Mouse (Mus musculus) frontal cortex, postnatal 36 days (tissue): ENCODE results near the gene Cdc14a.
A peak's percentile ranks its signal among the peaks of the same experiment; 100 is the strongest.

Experiments used
- DNase-seq, 2 experiments: peaks; one replicate each; pipeline ENCODE4 v3.0.0; 2022; ENCODE audit warnings: low spot score in 2 of 2

Gene Cdc14a

DNA sequence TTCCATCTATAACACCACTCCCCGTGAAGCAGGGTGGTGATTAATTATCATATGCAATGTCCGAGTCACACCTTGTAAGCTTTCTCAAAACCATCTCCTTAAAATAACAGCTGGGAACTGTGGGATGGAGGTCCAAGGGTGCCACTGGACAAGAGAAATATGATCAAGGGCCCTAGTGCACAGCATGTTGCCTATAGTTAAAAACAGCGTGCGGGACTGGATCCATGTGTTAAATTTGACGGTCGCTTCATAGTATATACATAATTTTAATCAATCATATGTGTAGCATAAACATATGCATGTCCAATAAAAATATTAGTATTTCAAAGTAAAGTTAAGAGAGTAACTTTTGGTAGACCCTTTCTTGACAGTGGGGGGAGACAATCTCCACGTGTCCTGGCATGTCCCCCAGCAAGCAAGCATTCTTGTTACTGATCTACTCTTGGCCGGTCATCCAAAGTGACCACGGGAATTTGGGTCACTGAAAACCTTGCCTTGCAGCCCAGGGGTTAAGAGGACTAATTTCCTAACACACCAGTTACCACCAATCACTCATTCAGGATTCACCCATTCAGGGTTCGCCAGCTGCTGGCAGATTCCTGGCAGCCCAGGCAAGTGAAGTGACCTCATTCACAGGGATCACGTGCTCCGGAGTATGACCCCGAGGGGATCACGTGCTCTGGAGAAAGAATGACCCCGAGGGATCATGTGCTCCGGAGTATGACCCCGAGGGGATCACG is 94.6 kb downstream of the Cdc14a start:
- no peak for DNase-seq

DNA sequence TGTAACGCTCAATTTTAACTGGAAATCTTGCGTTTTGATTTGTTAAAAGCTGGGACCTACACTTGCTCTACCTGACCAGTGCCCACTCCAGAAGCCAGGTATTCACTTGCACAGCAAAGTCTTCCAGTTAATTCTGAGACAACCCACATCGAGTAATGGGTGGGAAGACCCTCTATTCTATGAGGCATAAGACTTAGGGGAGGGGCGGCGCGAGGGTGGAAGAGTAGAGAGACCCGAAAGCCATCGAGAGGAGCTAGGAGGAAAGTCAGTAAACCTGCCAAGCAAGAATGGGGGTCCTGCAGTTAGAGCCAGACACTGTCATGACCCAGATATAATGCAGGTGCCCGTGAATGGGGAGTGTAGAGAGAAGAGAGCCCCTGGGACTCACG is 96.2 kb downstream of the Cdc14a start:
- no peak for DNase-seq

DNA sequence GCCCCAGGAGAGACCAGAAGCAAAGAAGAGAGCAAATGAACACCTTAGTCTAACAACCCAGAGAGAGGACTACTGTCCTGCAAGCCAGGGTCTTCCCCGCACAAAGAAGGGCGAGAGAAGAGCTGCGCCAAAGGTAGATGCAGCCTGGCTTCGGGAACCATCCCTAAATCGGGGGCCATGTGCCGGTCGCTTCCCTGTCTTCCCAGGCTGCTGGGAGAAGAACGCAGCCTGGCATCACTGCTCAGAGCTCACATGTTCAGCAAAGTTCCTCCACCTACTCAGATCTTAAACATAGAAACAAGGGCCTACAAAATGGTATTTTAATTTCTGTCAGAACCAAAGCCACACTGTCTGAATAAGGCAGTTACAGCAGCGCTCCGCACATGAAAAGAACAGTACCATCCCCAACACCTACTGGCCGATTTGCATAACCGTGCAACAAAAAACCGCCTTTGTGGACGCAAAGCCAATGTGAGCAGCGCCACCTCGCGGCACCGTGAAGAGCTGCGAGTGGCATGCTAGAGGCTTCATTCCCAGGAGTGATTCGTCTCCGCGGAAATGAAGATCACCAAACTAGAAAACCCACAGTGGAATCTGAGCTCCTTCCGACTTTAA is 96.7 kb downstream of the Cdc14a start:
- DNase-seq, result peak; percentile 88 to 95

DNA sequence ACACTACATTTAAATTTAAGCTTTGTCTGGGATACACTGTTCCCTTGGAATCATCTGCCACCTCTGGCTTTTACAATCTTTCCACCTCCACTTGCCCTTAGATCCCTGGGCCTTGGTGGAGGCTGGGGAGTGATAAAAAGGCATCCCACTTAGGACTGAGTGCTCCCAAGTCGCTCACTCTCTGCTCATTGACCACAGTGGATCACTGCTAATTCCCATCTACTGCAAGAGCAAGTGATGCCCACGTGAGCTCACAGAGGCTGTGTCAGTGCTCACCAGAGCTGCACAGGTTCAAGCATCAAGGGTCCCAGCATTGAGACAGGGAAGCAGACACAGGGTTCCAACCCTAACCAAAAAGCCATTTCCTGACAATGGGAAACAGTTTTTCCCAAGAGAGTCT is 98.3 kb downstream of the Cdc14a start:
- no peak for DNase-seq

DNA sequence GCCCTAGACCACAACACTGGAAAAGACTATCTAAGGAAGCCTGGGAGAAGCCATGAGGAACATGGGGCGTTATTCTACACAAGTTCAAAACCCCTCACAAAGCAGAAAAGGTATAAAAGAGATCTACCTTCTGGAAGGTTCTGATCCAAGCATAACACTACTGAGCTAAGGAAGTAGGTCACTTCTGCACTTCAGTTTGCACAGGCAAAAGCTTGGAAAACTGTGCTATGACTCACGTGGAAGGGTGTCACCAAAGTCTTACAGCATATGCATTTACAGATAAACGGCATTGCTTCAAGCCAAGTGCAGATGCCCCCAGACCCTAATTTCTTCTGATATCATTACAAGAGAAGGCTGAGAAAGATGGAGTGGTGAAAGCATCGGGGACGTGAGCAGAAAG is 104.1 kb downstream of the Cdc14a start:
- DNase-seq, result no peak

DNA sequence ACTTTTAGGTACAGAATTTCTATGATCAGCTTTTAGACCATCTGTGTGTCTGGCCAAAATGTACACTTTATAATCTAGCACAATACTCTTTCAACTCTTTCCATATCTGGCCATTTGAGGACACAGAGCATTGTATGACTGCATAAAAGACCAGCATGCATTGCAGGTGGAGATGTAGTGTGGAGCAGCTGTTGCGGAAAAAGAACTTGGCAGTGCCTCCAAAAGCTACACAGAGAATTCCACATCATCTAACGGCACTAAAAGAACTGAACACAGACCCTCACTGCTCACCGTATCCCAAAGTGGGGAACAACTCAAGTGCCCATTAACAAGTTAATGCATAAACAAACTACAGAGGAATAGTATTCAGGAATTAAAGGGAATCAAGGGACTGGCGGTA is 112.0 kb downstream of the Cdc14a start:
- DNase-seq, result no peak

DNA sequence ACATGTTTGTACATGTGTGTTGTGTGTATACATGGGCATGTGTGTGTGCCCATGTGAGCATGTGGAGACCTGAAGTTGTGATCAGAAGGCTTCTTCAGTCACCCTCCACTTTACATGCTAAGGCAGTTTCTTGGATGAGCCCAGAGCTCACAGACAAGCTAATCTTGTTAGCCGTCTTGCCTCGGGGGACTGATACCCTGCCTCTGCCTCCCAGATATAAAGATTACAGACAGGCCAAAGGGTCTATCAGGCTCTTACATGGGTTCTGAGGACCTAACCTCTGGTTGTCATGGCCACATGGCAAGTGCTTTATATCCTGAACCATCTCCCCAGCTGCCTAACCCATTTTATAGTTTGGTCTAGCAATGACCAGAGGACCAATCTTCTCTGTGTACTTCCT is 112.7 kb downstream of the Cdc14a start:
- DNase-seq, result no peak

DNA sequence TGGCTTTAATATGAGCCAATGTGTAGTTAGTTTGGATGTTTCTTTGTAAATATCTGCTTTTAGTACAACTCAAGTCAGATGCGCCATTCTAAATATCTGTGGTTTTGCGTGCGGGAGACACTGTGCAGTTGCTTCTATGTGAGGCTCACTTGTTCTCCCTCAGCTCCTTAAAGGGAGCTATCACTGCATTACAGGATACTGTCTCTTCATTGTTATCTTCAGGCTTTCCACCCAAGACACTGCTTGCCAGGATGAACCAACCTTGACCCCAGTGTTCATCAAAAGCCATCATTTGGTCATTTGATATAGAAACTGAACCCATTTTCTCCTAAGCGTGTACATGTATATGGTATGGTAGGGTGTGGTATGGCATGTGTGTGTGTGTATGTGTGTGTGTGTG is 113.2 kb downstream of the Cdc14a start:
- DNase-seq, result no peak

DNA sequence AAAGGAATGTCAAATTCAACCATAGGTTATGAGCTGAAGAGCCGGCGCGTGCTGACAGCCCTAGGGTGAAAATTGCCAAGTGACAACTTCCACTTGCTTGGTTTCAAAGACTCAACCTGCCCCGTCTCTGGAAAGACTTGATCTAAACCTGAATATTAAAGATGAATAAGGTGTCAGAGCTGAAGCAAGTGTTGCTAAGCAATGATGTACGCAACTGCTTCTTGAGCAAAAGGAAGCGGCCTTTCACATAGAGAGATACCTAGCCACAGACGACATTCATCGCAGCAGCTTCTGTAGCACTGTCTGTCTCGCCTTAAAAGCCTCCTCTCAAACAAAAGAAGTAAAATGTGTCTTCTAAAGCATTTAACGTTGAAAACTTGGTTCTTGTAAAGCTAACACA is 113.8 kb downstream of the Cdc14a start:
- no peak for DNase-seq

DNA sequence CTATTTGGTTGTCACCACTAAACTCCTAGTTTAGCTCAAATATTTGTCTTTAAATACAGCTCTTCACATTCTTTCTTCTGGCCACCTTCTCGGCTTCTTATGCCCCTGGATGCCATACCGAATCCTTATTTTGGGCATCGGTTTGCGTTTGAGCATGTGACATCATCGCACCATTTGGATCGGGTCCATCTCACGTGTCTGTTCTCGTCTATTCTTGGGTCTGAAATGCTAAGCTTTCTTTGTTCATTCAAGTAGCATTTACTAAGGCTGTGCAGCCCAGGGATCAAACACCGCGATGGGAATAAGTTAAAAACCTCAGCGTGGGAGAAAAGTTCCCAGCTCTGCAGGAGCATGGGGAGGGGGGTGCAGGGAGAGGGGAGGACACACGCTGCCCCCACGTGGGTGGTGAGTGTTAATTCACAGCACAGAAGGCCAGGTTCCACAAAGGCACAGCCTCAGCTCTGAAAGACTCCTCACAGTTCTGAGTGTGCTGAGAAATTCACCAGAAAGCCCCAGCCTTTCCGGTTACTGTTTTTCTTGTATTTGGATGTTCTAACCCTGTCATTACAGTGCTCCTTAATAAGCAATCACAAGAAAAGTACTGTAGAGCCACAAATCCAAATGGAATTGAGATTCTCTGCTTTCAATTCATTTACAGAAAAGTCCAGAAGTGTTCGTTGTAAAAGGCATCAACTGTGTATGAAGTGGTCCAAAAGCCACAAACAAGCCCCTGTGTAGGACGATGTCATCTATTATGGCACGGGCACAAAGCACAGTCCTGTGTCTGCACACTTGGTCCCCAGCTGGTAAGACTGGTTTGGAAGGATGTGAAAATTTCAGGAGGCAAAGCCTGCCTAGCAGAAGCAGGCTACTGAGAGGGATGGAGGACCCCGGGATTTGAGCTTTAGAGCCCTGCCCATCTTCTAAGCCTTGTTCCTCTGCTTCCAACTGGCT is 118.8 kb downstream of the Cdc14a start:
- peak; percentile 17 to 21 for DNase-seq

DNA sequence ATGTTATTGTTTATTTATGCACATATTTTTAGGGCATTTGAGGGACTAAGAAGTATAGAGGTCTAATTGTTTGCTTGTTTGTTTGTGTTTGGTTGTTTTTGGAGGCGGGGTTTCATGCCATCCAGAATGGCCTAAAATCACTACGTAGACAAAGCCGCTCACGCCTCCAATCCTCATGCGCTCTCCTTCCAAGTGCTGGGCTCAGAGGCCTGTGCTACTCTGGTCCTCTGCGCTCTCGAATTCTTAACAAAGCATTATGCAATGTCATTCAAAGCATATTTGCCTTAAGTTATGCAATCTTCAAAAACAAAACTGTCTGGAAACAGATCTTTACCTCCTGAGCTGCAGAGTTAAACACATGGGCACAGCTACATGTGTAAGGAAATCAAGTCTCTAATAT is 121.3 kb downstream of the Cdc14a start:
- DNase-seq, result no peak

DNA sequence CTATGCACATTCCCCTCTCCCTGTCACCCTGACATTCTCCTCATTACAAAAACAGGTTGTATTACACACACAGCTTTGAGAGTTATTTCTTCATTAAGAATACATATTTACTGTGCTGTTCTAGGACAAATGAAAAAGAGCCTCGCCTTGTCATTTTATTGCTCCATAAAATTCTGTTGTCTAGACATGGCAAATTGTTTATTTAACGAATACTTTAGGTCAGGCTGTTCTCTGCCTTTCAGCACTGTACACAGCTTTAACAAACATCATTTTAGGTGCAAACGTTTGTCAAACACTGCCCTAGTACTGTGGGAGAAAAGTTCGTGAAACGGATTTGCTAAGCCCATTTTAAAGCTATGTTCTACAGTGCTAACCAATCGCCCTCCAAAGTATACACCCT is 122.1 kb downstream of the Cdc14a start:
- no peak for DNase-seq

DNA sequence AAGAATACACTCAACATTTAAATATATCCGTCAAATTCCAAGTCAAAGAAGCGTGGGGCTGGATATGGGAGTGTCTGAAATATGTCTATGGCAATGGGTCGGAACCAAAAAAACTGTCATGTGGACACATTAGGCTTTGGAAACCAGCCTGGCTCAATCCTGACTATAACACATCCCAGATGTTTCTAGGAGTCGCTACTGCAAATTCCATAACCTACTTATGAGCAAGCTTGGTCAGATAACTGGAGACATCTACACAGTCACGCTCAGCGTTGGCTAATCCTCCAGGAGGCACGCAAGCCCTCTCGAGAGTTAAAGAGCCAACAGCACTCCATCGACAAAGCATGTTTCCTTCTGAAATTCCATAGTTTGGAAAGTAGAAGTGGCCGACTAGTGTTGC is 125.1 kb downstream of the Cdc14a start:
- DNase-seq, result no peak

DNA sequence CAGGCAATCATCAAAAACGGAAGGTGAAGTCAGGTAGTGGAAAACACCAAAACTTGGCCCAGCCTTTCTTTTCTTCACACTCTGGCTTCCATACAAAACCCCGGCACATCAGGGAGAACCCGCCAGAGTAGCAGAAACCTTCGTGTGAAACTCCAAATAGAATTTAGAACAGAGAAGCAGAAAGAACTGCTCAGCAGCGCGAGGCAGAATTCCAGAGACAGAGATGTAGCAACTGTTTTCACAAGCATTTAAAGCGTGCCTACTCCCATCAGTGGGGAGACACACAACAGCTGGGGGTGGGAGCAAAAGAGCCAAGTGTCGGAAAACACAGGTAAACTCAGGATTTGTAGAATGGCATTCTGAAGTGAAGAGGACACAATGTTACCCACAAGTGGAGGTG is 125.8 kb downstream of the Cdc14a start:
- DNase-seq, result peak; percentile 35 to 45

DNA sequence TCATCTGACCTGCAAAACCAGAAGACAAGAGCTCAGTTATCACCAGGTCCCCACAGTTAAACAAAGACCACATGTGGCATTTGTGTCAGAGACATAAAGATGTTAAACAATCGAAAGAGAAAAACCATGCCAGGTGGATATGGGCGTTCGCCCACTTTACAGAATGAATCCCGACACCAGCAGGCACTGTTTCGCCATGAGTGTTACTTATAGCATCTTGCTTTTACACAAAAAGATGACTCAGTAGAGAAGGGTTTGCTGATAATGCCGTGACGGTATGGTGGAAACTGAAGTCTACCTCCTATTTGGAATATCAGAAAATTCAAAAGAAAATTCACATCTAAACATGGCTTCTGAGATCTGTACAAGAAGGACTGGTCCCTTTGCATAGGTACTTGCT is 126.7 kb downstream of the Cdc14a start:
- peak in 1 of 2 experiments; percentile 40 for DNase-seq

DNA sequence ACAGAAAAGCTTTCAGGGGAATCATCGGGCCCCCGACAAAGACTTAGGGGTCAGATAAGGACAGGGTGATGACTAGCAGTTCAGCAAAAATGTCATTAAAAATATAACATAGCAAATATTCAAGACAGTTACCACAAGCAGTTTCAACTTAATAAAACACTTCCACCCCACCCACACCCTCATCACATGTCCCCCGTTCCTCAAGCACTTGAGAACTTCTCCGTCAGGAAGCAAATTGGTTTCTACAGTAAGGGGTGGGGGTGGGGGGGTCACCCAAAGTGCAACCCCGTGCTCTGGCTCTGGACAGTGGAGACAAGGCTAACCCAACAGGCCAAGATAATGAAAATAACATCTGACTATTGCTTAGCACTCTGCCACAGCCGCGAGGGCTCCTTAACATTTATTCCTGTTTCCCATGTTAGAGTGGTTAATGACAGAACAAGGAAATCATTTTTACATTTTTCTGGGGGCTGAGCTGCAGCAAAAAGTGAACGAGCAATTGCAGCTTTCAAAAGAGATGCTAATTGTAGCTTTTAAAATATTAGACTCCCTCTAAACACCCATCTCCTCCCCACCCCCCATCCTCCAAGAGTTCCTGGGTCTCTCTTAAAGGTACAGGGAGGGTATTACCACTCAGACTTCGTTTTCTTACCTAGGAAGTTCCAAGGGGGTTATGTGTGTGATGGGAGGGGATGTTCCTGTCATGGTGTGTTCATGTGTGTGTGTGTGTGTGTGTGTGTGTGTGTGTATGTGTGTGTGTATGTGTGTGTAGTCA is 133.6 kb downstream of the Cdc14a start:
- DNase-seq, result no peak

DNA sequence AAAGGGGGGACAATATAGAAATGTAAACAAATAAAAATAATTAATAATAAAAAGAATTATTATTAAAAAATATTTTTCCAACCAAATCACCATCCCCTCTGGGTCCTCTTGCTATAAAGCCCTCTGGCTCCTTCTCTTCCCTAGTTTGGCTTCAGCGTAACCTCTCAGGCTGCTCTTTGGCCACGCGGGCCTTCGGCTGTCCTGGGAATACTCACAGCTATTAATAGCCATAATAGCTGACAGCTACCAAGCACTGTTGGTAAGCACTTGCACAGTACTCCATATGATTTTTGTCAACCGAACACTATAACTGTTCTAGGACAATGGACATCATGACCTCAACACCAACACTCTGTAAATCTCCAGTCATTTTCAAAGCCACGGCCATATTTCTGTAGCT is 135.0 kb downstream of the Cdc14a start:
- DNase-seq, result no peak

DNA sequence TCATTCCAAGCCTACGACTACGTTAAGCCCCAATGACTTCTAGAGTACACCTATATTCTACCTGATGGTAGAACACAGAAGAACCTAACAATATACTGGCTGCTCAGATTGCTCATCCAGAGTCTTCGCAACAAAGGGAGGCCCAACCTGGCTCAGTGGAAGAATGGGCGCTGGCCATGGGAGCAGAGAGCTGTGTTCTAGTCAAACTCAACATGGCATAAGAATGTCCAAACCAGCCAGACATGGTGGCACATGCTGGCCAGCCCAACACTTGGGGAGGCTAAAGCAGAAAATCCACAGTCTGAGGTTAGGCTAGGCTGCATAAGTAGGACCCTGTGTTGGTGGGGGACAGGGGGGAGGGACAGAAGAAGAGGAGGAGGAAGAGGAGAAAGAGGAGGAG is 139.1 kb downstream of the Cdc14a start:
- no peak for DNase-seq

DNA sequence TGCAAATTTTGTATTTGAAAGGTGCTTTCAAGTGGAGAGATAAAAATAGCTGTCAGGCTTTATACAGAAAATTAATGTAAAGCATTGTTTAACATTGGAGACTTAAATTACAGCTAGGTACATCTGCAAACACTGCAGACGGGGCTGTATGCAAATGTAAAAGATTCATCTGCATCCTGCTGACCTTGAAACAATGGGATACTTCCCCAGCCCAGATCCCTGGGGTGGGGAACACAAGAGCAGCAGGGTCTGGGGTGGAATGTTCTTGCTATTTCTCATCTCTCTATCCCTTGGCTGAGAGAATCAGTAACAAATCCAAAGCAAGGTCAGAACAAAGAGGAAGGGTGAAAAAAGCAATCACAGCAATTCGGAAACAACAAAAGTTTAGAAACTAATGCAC is 139.8 kb downstream of the Cdc14a start:
- no peak for DNase-seq

DNA sequence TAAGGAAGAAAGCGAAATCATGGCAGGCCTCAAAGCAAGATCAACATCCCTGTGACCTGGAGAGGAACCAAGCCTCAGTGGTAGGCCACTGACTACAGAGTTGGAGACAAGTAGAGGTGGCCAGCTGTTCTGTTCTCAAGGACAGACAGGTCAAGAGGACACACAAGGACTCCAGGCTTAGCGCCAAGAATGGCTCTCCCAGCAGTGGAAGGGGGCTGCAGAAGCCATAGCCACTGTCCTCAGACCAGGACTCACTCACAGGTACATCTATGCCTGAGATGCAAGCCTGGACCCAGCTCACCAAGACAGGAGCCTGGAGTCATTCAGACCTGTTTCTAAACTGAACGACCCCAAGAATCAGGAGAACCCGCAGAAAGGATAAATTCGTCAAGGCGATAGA is 142.2 kb downstream of the Cdc14a start:
- DNase-seq, result no peak

DNA sequence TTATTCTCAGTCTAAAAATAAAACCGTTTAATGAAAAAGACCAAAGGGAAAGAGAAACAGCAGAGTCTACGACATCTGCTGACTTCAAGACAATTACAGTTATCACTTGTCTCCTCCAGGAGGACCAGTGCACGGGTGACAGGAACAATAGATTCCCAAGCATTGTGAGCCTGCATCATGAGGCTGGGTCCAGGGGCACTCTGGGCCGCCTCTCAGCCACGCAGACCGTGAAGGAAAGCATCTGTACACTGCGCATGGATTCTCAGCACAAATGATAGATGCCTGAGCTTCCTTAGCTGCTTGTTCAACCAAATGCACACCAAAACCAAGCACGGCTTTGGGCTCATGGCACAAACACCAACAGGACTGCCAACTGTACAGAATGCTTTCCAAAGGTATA is 146.7 kb downstream of the Cdc14a start:
- DNase-seq, result no peak

DNA sequence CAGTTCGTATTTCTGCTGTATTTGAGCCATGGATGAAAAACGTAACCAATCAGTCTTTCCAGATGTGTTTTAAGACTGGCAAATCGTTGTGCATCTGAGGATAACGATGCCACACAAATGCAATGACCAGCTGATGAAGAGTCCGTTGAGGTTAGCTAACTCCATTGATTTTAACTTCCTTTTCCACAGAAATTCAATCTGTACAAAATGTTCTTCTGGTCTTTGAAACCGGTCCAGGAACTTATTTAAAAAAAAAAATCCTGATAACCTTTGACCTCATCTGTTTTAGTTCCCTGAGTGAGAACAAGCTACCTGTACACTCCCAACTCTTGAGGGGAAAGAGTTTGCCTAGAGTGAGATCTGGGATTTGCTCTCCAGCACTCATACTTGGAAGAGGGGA is 152.2 kb downstream of the Cdc14a start:
- no peak for DNase-seq
